In the genomic region with DNA sequence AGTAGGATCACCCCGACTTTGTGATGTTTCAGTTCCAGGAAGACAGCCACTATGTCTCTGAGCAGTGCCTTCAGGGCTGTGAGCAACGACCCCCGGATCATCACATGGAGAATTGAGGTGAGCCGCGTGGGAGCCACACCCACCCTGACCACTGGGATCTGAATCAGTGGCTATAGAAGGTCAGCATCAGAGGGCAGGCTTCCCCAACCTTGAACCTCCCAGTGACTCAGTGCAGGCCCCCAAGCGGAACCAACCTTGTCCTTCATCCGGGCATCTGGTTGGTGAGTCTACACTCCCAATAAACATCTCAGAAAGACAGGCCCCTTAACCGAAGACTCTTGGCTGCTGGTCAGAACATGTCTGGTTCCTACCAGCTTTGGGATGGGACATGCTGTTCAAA, we compare ENCODE assay signal across 17 mouse cellular contexts. TPM values are rescaled to one million over a fixed set of nuclear protein-coding genes. Genes with fewer than 3 reads are reported as not detected.
"Had no signal": no experiment of that assay in that cellular context is flagged by ENCODE, and none has a peak within 500 bp of the region (broad histone marks: within the 10 kb centered on the region; RNA-seq: fewer than 3 reads in every experiment).

No protein-coding gene starts in this region.

- H3K27ac ChIP-seq: kidney, postnatal 0 days; left cerebral cortex, adult 2 months; limb, embryonic 10.5 days; liver, embryonic 15.5 days; midbrain, embryonic 13.5 days had no signal

- DNase-seq: kidney, adult 8-10 months; kidney, postnatal 4 days; lung, adult 2 months; lung, postnatal 36 days; right cerebral cortex, postnatal 4 days; spleen, adult 18-20 months; thymus, adult 2 months; thymus, postnatal 25 days had no signal

- ATAC-seq: lung, postnatal 0 days; midbrain, embryonic 13.5 days had no signal

- H3K4me2 ChIP-seq: liver, embryonic 11.5 days; liver, embryonic 15.5 days; midbrain, embryonic 13.5 days had no signal

- H3K27me3 ChIP-seq: liver, embryonic 15.5 days; midbrain, embryonic 13.5 days had no signal

- H3K9me3 ChIP-seq: limb, embryonic 10.5 days; liver, embryonic 15.5 days; midbrain, embryonic 13.5 days had no signal

- H3K4me1 ChIP-seq: liver, embryonic 15.5 days; midbrain, embryonic 13.5 days had no signal

- H3K9ac ChIP-seq: liver, embryonic 15.5 days; midbrain, embryonic 13.5 days had no signal

- H3K4me3 ChIP-seq: left cerebral cortex, adult 2 months; limb, embryonic 10.5 days; liver, embryonic 15.5 days; midbrain, embryonic 13.5 days had no signal

RNA-seq across cellular contexts. Expression of a gene that starts 2.8 kb away (rescaled TPM):
- total RNA-seq: megakaryocyte progenitor cell, adult 5-6 weeks had no signal

RNA-seq across cellular contexts. Expression of a gene that starts 38.0 kb away (rescaled TPM):
- total RNA-seq: megakaryocyte progenitor cell, adult 5-6 weeks; midbrain, postnatal 0 days had no signal
